Mouse (Mus musculus) heart, adult 9 months (tissue): ENCODE data around the gene Trim8.

Source experiments
- DNase-seq, 2 experiments: peaks; one replicate each; pipeline ENCODE4 v3.0.0; 2022; ENCODE audit warnings: low spot score in 2 of 2

Trim8 gene

DNA sequence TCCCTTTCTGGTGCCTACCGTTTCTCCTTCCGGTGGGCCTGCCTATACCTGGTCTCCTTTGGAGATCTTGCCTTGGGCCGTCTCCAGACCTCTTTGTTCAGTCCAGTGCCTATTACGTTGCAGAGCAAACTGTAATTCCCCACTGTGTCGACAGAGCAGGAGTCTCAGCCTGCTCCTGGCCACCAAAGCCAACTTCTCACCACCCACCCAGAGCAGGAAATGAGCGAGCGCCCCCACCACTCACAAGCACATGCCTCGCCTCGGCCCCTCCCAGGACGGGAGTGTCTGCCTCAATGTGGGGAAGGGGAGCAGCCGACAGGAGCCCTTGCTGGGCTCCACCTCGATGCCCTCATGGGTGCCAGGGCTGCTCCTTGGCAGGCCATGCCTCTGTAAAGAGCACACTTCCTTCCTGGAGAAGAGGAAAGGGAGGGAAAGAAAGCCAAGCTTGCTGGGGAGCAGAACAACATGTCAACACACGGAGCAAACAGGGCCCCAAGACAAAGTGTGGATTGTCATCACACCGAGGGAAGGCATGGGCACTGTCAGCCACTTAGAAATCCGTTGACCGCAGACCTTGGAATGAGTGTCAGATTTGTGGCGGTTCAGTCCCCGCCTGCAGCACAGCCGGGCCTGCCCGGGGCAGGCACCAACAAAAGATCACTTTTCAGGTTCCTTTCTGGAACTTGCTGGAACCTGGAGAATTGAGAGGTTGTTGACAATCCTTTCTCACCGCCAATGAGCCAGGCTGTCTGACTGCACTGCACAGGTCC lies 22.0 kb upstream of the Trim8 start:
- peak in 1 of 2 experiments; percentile 38 for DNase-seq

DNA sequence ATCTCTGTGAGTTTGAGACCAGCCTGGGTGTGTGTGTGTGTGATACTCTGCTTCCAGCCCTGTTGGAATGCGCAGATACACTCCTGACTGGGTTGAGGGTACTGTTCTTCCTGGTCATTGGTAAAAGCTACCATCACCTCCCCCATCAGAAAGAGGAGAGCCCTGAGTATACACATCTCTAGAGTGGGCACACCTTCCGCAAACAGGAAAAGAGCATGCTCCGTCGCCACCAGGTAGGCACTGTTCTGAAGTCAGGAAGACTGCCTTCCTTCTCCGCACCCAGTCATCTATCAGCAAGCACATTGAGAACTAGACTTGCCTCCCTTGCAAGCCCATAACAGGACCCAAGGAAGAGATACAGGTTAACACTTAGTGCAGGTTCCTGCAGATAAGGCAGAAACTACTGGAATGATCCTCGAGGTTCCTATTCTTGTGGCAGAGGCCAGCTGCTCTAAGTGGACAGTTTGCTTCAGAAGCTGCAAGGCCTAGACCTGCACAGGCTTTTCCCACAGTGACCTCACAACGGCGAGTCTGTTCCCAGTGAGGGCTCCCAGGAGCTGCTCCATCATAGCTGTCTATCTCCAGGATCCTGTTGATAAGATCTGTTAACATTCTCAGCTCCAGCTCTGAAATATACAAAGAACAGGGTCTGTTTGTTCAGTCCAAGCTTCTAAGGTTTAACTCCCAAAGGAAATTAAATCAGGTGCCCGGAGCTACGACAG lies 20.7 kb upstream of the Trim8 start:
- DNase-seq: no peak

DNA sequence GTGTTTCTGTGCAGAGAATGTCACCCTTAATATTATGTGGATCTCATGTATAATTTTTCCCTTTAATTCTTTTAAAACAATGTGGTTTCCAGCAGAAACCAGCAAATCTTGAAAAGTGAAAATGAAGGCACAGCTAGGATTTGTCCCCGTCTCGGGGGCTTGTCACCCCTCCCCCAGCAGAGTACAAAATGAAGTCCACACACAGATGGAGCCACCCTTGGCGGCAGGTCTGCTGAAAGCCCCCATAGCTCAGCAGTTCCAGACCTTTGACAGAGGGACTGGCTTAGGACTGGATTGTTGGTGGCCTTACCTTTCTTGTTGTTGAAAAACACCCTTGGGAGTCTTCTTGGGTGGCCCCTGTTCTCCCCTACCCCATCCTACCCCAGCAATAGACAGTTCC lies 20.1 kb upstream of the Trim8 start:
- no peak for DNase-seq

DNA sequence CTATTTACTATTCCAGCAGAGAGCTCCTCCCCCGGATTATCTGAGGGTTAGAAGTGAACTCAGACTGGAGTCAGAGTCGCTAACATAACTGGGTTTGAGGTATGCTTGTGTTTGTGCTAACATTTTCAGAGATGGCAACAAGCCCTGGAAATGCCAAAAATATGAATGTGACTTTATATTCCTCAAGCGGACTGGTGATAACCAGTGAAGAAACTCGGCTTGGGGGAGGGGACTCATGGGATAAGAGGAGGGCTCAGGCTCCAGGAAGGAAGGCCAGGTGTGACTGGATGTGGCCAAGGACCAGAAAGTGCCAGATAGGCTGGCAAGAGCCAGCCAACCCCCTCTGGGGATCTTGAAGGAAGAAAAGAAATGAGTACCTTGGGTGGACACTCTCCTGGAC lies 19.7 kb upstream of the Trim8 start:
- DNase-seq: no peak

DNA sequence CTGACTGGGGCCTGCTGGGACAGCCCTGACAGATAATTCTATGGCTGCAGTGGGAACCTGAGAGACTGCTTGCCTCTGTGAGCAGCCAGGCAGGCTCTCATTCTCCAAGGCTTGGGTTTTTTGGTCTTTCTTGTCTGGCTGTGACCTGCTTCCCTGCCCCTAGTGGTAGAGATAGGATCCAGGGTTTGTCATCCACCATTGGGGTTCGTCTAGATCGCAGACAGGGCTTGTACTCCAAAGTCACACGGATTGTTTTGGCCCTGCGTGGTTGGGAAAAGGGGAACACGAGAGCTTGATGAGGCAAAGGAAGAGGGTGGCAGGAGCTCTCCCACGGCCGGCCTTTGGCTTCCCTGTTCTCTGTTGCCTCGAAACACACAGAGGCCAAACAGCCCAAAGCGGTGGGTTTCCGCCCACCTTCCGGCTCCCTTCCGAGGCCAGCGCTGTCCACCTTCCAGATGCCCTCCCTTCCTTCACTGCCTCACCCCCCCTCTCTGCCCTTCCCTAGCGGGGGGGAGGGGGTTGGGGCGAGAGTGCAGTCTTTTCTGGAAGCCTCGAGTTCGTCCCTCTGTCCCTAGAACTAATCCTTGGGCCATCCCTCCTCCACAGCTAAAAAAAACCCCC lies 18.5 kb upstream of the Trim8 start:
- no peak for DNase-seq

DNA sequence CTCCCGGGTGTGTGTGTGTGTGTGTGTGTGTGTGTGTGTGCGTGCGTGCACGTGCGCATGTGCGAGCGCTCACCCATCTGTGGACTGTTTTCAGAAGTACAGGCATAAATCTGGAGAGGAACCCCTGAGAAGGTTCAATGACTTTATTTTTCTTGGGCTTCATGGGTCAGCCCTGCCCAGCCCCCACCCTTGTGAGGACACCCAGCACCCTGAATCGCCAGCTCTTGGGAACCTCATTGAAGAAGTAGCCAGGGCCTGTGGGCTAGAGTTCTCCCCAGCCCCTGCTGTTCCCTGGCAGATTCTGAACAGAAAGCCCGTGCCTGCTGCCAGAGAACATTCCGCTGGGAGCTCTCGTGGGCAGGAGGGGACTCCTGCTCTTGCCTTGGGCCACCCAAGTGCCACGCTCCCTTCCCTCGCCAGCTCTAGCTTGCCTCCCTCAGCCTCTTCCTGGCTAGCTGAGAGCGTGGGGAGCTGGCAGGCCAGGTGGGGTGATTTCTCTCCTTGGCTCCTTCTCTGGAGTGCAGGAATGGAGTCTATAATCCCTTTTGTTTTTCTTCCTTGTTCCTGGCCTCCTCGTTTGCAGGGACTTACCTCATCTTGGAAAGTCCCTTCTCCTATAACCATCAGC lies 17.7 kb upstream of the Trim8 start:
- DNase-seq: no peak

DNA sequence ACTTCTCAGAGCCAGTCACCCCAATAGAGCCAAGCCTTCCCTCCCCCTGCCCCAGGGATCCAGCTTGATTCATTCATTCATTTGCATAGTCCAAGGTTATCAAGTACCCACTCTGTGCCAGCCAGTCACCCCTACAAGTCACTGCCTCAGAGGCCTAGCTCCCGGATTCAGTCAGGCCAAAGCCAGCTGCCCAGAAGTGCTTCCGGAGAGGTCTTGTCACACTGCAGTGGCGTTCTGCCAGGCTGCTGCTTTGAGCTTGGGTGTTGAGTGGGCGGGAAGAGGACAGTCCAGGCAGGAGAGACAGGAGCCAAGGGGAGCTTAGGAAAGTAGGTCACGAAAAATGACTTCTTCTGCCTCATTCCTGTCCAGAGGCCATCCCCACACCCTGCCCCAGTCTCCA lies 17.0 kb upstream of the Trim8 start:
- peak; percentile 82 to 88 for DNase-seq

DNA sequence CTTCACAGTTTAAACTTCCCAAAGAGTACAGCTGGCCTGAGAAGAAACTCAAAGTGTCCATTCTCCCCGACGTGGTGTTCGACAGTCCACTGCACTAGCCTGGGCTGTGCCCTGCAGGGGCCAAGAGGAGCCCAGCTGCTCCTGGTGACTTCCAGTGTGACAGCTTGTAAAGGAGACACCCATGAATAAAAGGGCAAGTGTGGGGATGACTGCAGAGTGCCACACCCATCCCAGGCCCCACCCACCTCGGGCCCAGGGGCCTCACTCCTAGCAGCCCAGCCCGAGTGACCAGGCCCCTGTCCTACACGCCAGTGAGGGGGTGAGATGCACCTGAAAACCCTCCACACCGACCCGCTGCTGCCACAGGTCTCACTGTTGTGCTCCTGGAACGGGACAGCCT lies 15.7 kb upstream of the Trim8 start:
- no peak for DNase-seq

DNA sequence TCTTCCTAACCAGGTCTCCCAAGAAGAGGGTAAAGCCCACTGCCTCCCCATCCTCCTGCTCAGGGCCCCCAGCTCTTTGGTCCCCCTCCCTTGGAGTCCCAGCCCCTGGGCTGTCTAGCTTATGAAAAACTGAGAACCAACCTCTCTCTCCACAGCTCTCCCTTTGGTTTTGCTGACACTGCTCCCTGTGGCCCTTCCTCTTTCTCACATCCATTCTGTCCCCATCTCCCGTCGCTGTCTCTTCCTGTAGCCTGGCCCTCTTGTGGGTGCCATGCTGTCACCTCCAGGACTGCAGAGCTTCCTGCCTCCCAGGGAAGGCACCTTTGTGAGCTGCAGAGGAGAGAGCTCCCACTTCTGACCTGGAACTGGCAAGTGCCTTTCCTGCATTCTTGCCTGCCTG lies 14.8 kb upstream of the Trim8 start:
- DNase-seq: no peak

DNA sequence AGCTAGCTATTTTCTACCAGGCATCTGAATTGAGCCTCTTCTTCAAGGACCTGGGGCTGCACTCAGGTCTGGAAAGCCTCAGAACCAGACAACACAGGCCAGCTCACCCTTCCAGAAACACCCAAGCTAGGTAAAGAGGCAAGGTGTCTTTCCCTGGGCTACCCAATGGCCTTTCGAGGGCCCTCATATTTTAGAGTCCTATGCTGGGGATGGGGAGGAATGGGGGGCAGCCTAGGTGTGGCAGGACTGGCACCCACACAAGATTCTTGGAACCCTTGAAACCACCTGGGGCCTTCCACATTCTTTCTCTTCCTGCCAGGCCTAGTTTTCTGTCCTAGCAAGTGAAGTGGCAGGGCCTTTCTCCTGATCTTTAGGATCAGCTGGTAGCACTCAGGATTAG lies 12.1 kb upstream of the Trim8 start:
- no peak for DNase-seq

DNA sequence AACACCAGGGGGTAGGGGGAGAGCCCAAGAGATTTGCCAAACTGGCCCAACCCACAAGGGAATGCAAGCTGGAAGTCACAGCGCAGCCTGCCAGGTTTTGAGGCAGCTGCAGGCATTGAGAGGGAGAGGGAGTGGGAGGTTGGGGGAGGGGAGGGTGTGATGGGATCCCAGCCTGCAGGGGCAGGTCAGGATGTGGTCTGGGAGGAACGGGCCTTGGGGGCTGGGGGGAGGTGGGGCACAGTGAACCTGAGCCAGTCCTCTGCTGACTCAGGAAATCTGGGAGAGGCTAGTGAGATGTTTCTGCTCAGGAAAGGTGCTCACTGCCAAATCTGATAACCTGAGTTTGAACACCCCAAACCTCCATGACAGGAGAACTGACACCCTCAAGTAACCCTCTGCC lies 10.9 kb upstream of the Trim8 start:
- DNase-seq: no peak

DNA sequence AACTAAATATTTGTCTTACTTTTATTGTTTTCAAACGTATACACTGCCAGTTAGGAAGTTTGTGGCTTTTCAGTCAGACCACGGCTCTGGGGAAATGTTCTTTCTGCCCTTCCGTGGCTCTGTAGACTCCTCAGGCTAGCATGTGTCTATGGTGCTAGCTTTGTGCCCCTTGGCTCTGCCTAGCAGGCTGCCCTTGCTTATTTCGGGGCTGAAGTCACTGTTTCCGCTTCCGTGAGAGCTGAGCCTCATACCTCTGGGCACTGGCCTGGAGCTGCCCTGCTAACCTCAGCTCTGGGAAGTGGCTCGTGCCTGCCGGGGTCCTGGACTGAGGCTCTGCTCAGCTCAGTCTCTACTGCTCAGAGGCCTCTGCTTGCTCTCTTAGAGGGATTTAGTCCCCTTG lies 6.4 kb upstream of the Trim8 start:
- DNase-seq: no peak

DNA sequence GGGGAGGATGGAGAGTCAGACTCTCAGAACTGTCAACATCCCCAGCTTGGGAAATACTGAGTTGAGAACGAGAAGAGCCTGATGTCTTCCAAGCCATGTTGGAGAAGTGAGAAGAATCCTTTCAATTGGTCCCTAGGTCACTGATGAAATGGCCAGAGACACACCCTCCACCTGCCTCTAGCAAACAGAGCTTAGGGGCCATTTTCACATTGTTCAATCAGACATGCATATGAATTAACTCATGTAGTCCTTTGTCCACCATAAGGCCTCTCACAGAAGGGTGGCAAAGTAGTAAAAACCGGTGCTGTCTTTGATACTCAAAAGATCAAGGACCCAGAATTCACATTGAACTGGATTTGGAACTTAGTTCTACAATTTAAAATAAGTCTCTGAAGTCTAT lies 4.3 kb upstream of the Trim8 start:
- DNase-seq: no peak

DNA sequence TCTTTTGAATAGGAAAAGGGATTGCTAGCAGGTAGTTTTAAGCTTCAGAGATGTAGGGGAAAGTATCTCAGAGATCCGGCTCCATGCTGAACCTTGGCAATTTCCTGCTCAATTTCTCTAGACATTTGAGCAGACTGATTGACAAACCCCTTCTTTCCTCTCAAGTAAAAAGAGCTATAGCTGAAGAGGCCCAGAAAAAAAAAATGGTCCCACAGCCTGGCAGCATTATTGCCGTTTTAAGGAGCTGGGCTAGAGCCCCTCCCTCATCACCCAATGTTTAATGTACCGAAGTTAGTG lies 2.0 kb upstream of the Trim8 start:
- DNase-seq: no peak

DNA sequence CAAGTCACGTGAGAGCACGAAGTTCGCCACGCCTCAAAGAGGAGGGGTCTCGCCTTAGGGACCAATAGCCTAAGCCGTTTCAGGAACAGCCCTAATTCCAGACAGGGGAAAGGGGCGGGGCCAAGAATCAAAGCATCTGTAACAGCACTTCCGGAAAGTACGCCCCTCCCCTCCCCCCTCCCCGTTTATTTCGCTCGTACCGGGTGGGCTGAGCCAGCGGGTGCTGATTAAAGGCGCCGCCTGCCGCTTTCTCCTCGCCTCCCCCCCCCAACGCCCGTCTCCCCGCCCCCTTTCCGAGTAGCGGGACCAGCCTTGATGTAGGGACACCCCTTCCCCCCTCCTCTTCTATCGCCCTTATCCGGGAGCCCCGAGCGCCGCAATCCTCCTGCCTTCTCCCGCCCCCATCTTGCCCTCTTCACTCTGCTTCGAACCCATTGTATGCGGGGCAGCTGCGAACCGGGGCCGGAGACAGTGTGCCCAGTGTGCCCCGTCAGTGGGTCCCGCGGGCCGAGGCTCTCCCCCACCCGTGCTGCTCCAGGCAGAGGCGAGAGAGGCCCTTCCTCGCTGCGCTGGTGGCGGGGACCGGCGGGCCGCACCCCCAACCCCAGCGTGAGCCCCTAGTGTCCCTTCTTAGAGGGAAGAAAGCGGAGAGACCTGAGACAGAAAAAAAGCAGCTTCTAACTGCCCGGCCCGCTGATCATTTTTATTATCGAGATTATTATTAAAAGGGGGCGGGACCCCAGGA lies 1.5 kb upstream of the Trim8 start:
- peak; percentile 97 to 98 for DNase-seq

DNA sequence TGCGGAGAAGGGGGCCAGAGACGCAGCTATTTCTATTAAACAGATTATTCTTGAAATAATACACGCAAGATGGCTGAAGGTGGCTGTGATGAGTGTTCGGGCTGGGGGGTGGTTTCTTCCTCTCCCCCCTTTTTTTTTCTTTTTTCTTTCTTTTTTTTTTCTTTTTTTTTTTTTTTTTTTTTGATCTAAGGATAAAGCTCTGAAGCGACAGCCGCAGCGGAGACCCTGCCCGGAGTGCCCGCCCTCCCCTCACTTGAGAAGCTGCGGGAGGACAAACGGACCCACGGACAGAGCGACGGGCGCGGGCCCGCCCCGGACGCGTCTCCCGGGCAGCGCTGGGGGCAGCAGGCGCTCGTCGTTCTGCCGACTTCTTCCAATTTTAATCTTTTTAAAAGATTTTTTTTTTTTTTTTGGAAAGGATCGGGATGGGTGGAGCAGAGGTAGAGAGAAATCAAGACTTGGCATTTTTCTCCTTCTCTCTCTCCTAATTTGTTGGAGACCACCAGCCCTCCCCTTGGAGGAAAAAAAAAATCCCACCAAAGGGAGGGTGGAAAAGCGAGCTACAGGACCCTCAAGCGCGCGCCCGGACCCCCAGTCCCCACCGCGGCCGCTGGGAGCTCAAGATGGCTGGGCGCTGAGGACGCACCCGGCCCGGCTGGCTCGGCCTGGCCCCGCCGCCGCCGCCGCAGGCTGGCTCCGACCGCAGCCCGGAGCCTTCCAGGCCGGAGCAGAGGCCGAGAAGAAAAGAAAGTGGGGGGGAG lies 741 bp upstream of the Trim8 start:
- DNase-seq: no peak

DNA sequence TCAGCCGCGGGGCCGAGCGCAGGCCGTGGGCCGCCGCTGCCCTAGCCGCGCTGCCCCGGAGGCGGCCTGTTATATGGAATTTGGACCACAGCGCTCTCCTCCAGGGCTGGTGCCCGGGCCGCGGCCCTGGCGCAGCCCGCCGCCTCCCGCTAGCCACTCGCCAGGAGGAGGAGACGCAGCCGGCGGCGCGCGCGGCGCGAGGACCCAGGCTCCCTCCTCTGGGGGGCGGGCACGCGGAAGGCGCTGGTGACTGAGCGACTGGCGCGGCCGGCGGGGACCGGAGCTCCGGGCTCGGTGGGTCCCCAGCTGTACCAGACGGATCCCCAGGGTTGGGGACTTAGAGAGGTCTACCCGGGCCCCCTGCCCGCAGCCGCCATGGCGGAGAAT lies 560 bp downstream of the Trim8 start:
- peak; percentile 75 to 76 for DNase-seq

DNA sequence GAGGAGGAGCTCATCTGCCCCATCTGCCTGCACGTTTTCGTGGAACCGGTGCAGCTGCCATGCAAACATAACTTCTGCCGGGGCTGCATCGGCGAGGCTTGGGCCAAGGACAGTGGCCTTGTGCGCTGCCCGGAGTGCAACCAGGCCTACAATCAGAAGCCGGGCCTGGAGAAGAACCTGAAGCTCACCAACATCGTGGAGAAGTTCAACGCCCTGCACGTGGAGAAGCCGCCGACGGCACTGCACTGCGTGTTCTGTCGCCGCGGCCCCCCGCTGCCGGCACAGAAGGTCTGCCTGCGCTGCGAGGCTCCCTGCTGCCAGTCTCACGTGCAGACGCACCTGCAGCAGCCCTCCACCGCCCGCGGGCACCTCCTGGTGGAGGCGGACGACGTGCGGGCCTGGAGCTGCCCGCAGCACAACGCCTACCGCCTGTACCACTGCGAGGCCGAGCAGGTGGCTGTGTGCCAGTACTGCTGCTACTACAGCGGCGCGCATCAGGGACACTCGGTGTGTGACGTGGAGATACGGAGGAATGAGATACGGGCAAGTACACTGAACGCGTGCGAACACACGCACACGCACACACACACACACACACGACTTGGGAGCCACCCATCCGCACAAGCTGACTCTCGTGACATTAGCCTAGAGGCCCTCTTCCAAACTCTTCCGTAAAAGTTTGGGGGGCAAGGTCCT lies 1.1 kb downstream of the Trim8 start:
- peak; percentile 67 to 71 for DNase-seq

DNA sequence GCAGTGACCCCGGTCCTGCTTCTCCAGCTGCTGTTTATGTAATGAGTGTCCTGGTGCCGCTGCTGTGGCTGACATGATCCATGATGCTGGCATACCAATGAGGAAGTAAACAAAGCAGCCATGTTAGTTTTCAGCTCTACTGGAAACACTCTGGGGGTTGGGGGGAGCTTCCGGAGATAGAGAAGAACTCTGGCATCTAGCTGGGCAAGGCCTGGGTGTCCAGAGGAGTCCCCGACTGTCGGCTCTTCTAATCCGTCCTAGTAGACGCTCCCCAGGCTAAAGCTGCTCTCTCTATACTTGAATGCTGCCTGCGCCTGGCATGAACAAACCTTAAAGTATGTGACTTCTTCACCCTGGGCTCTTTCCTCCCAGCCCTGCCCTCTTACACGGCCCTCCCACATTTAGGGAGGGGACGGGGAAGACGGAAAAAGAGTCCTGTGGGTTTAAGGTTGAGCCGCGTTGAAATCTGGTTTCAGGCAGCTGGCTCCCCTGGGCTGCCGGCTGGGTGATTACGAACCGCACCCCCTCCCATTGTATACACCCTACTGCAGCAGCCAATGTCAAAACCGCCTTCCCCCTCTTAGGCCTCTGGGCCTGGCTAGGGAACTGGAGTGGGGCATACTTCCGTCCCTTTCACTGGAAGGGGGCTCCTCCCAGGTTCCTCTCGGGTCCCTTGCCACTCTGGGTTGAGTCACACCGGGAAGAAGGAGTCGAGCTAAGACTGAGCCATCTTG lies 2.0 kb downstream of the Trim8 start:
- DNase-seq: peak; percentile 86 to 90

DNA sequence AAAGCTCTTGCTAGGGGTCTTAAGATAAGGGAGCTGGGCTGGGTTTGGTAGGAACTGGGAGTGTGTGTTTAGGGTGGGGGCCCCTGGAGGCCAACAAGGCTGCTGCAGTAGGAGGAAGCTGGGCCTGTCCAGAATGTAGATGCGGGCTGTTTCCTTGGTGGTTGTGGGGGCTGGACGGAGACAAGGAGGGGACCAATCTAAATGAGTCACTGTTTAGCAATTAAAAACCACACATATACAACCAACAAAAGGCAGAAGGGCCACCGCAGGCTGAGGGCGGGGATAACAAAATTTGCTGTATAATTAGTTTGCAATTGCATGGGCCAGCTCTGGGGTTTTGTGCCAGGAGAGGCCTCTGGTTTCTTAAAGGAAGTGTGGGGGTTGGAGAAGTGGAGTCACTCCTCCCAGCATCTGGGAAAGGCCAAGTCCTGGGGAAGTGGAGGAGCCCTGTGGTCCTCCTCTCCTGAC lies 2.6 kb downstream of the Trim8 start:
- DNase-seq: peak; percentile 71 to 79
